Mouse (Mus musculus): ENCODE data around the gene Pum1. TPM values are rescaled to one million over a fixed set of nuclear protein-coding genes. Genes with fewer than 3 reads are reported as not detected.

The Pum1 gene
- polyA plus RNA-seq, 1 experiment = 26.2 TPM

- H3K79me3 ChIP-seq (ENCODE audit: low read depth) = peaks cover 35% of the 10 kb centered on the region
- no peak overlapping the region for H3ac ChIP-seq (ENCODE audit: control insufficient read depth, insufficient read length, low read depth)
- TF ChIP-seq FOSL1 (IDR thresholded peaks at IDR 0.05; ENCODE audit: insufficient read depth, low read length, poor library complexity, severe bottlenecking) (no peak), CTCF (IDR thresholded peaks at IDR 0.05; ENCODE audit: control insufficient read depth, insufficient read depth, insufficient read length) (no peak), MYOD1 (IDR thresholded peaks at IDR 0.05; ENCODE audit: control insufficient read depth, insufficient read length, low read depth) (no peak), MAX (IDR thresholded peaks at IDR 0.05) (no peak), USF1 (IDR thresholded peaks at IDR 0.05; ENCODE audit: low read depth) (no peak), MYOG (IDR thresholded peaks at IDR 0.05; ENCODE audit: control insufficient read depth, extremely low read depth, insufficient read length) (no peak), CEBPB (IDR thresholded peaks at IDR 0.05; ENCODE audit: low read depth) (no peak)
- H3K79me2 ChIP-seq (ENCODE audit: control insufficient read depth, insufficient read depth) = peaks cover 90% of the 10 kb centered on the region
- H3K27me3 ChIP-seq (ENCODE audit: control insufficient read depth, insufficient read depth, insufficient read length) = no peaks in the 10 kb centered on the region
- no peak overlapping the region for H3K4me3 ChIP-seq (ENCODE audit: insufficient read depth, poor library complexity, severe bottlenecking)
- peaks cover 89% of the 10 kb centered on the region for H3K36me3 ChIP-seq (ENCODE audit: control insufficient read depth, insufficient read depth)
Measured at GRCm38 (mm10) chr4:130744058-130744457, 80.9 kb downstream of the Pum1 start.

- peaks cover 26% of the 10 kb centered on the region for H3K79me3 ChIP-seq (ENCODE audit: low read depth)
Measured at GRCm38 (mm10) chr4:130745561-130746306, 82.6 kb downstream of the Pum1 start.

GRCm38 (mm10) chr4:130749566-130749965, 86.4 kb downstream of the Pum1 start:
- no peaks in the 10 kb centered on the region for H3K27me3 ChIP-seq (ENCODE audit: control insufficient read depth, insufficient read depth, insufficient read length)
- H3K4me3 ChIP-seq (ENCODE audit: insufficient read depth, poor library complexity, severe bottlenecking) = no peak overlapping the region
- peaks cover 79% of the 10 kb centered on the region for H3K79me2 ChIP-seq (ENCODE audit: control insufficient read depth, insufficient read depth)
- H3K36me3 ChIP-seq (ENCODE audit: control insufficient read depth, insufficient read depth) = peaks cover 94% of the 10 kb centered on the region
- TF ChIP-seq CTCF (IDR thresholded peaks at IDR 0.05; ENCODE audit: control insufficient read depth, insufficient read depth, insufficient read length) (no peak), MAX (IDR thresholded peaks at IDR 0.05) (no peak), FOSL1 (IDR thresholded peaks at IDR 0.05; ENCODE audit: insufficient read depth, low read length, poor library complexity, severe bottlenecking) (no peak), USF1 (IDR thresholded peaks at IDR 0.05; ENCODE audit: low read depth) (no peak), MYOG (IDR thresholded peaks at IDR 0.05; ENCODE audit: control insufficient read depth, extremely low read depth, insufficient read length) (no peak), CEBPB (IDR thresholded peaks at IDR 0.05; ENCODE audit: low read depth) (no peak), MYOD1 (IDR thresholded peaks at IDR 0.05; ENCODE audit: control insufficient read depth, insufficient read length, low read depth) (no peak)
- H3ac ChIP-seq (ENCODE audit: control insufficient read depth, insufficient read length, low read depth) = no peak overlapping the region
- peaks cover 24% of the 10 kb centered on the region for H3K79me3 ChIP-seq (ENCODE audit: low read depth)

More at GRCm38 (mm10) chr4:130745561-130746306, 82.6 kb downstream of the Pum1 start:
- no peak for TF ChIP-seq MYOG (IDR thresholded peaks at IDR 0.05; ENCODE audit: control insufficient read depth, extremely low read depth, insufficient read length)
- TF ChIP-seq USF1 (IDR thresholded peaks at IDR 0.05; ENCODE audit: low read depth) = peak; percentile 35
- peaks cover 95% of the 10 kb centered on the region for H3K36me3 ChIP-seq (ENCODE audit: control insufficient read depth, insufficient read depth)
- no peaks in the 10 kb centered on the region for H3K27me3 ChIP-seq (ENCODE audit: control insufficient read depth, insufficient read depth, insufficient read length)
- no peak overlapping the region for H3ac ChIP-seq (ENCODE audit: control insufficient read depth, insufficient read length, low read depth)
- peaks cover 81% of the 10 kb centered on the region for H3K79me2 ChIP-seq (ENCODE audit: control insufficient read depth, insufficient read depth)
- H3K4me3 ChIP-seq (ENCODE audit: insufficient read depth, poor library complexity, severe bottlenecking) = no peak overlapping the region

- peaks cover 93% of the 10 kb centered on the region for H3K36me3 ChIP-seq (ENCODE audit: control insufficient read depth, insufficient read depth)
Measured at GRCm38 (mm10) chr4:130751966-130752365, 88.8 kb downstream of the Pum1 start.

GRCm38 (mm10) chr4:130752591-130752990, 89.5 kb downstream of the Pum1 start:
- Histone ChIP-seq H3K27me3 (ENCODE audit: control insufficient read depth, insufficient read depth, insufficient read length) (no peaks in the 10 kb centered on the region), H3K79me2 (ENCODE audit: control insufficient read depth, insufficient read depth) (peaks cover 82% of the 10 kb centered on the region), H3K36me3 (ENCODE audit: control insufficient read depth, insufficient read depth) (peaks cover 91% of the 10 kb centered on the region), H3ac (ENCODE audit: control insufficient read depth, insufficient read length, low read depth) (no peak overlapping the region), H3K79me3 (ENCODE audit: low read depth) (peaks cover 33% of the 10 kb centered on the region), H3K4me3 (ENCODE audit: insufficient read depth, poor library complexity, severe bottlenecking) (no peak overlapping the region)
- TF ChIP-seq CTCF (IDR thresholded peaks at IDR 0.05; ENCODE audit: control insufficient read depth, insufficient read depth, insufficient read length) (no peak), FOSL1 (IDR thresholded peaks at IDR 0.05; ENCODE audit: insufficient read depth, low read length, poor library complexity, severe bottlenecking) (no peak), MYOG (IDR thresholded peaks at IDR 0.05; ENCODE audit: control insufficient read depth, extremely low read depth, insufficient read length) (no peak), CEBPB (IDR thresholded peaks at IDR 0.05; ENCODE audit: low read depth) (no peak), USF1 (IDR thresholded peaks at IDR 0.05; ENCODE audit: low read depth) (no peak), MYOD1 (IDR thresholded peaks at IDR 0.05; ENCODE audit: control insufficient read depth, insufficient read length, low read depth) (no peak), MAX (IDR thresholded peaks at IDR 0.05) (no peak)

More at GRCm38 (mm10) chr4:130751966-130752365, 88.8 kb downstream of the Pum1 start:
- H3ac ChIP-seq (ENCODE audit: control insufficient read depth, insufficient read length, low read depth) = no peak overlapping the region
- H3K79me2 ChIP-seq (ENCODE audit: control insufficient read depth, insufficient read depth) = peaks cover 82% of the 10 kb centered on the region
- TF ChIP-seq CTCF (IDR thresholded peaks at IDR 0.05; ENCODE audit: control insufficient read depth, insufficient read depth, insufficient read length) = no peak
- no peak for TF ChIP-seq CEBPB (IDR thresholded peaks at IDR 0.05; ENCODE audit: low read depth)
- no peak for TF ChIP-seq MAX (IDR thresholded peaks at IDR 0.05)
- no peak for TF ChIP-seq USF1 (IDR thresholded peaks at IDR 0.05; ENCODE audit: low read depth)
- TF ChIP-seq MYOD1 (IDR thresholded peaks at IDR 0.05; ENCODE audit: control insufficient read depth, insufficient read length, low read depth) = no peak
- TF ChIP-seq FOSL1 (IDR thresholded peaks at IDR 0.05; ENCODE audit: insufficient read depth, low read length, poor library complexity, severe bottlenecking) = no peak
- no peak for TF ChIP-seq MYOG (IDR thresholded peaks at IDR 0.05; ENCODE audit: control insufficient read depth, extremely low read depth, insufficient read length)
- H3K79me3 ChIP-seq (ENCODE audit: low read depth) = peaks cover 34% of the 10 kb centered on the region
- no peaks in the 10 kb centered on the region for H3K27me3 ChIP-seq (ENCODE audit: control insufficient read depth, insufficient read depth, insufficient read length)
- H3K4me3 ChIP-seq (ENCODE audit: insufficient read depth, poor library complexity, severe bottlenecking) = no peak overlapping the region

Data from C2C12 (cell line).